Mouse (Mus musculus): ENCODE results near the gene A630001G21Rik.
"Not testable (repeated sequence)": the region's sequence is repeated elsewhere in the genome, so short reads cannot be mapped to it uniquely, and the experiment has no call there.

The A630001G21Rik gene

DNA sequence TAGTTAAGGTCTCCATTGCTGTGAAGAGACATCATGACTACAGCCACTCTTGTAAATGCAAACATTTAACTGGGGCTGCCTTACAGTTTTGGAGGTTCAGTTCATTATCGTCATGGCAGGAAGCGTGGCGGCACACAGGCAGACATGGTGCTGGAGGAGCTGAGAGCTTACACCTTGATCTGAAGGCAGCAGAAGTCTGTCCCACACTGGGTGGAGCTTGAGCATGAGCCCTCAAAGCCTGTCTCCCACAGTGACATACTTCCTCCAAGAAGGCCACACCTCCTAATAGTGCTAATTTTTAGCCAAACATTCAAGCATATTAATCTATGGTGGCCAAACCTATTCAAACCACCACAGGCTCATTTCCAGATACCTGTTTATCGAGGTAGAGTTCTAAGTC, at the start of gene A630001G21Rik:
Gene A630001G21Rik (minus strand): TSS at position 208 of the 400 bp plus-strand sequence.
- no peak for DNase-seq

DNA sequence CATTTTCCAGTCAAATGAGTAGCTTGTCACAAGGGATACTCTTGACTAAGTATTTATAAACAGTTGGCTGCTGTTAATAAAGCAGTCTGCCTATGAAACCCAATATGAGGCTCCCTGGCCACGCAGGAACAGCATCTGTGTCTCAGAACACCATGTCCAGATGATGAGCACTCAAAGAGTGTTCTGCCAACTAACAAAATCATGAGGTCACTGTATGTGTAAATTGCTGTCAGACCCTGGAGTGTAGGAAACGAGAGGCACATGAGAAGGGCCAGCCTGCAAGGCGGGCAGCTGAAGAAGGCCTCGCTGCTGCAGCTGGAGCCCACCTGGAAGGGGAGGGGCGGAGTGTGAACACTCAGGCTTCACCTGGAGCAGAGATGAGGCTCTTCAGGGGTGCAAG, 48.7 kb upstream of the A630001G21Rik start:
- no peak for DNase-seq

DNA sequence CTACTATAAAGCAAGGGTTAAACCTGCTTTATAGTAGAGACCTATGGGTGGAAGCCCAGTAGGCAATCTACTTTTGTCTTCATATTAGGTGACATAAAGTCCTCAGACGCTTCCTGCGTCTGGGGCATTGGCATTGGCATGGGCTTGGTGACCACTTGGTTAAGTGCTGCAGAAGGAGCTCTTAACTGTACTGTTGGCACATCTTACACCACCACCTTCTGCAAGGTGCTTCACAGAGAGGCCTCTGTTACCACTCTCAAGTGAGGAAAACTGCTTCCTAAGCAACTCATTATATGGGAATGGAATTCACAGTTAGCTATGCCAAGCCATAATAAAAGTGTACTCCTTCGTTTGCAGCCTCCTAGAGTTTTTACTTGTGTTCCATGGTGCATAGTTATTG, 46.5 kb upstream of the A630001G21Rik start:
- DNase-seq, result no peak

DNA sequence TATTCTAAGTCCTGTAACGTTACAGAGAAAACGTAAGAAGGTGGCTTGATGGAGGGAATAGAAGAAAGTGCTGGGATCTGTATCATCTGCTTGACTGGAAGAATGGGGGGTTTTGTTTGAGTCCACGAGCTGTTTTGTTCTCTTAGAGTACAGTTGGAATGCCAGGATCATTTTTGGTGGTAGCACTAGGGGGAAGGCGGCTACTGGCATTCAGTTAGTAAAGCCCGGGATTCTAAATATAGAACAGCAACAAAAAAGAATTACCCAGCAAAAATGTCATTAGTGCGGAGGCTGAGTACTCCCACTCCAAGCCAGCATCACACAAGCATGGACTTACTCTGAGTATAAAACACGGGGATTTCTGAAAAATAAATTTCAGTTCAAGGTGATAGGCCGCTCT, 43.8 kb upstream of the A630001G21Rik start:
- DNase-seq, result no peak

DNA sequence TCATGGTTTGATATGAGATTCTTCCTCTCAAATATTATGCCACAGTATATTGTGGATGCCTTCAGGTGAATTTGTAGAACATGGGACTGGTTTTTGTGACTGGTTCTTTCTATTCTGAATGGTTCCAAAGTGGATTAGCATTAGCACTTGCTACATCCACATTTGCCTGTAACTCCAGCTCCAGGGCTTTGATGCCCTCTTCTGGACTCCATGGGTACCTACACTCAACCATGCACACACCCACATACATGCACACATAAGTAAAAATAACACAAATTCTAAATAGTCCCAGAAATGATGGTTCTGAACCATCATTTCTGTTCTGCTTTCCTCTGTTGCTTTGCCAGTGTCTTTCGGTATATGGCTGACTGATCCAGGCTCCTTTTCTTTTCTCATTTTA, 41.3 kb upstream of the A630001G21Rik start:
- DNase-seq, result no peak

DNA sequence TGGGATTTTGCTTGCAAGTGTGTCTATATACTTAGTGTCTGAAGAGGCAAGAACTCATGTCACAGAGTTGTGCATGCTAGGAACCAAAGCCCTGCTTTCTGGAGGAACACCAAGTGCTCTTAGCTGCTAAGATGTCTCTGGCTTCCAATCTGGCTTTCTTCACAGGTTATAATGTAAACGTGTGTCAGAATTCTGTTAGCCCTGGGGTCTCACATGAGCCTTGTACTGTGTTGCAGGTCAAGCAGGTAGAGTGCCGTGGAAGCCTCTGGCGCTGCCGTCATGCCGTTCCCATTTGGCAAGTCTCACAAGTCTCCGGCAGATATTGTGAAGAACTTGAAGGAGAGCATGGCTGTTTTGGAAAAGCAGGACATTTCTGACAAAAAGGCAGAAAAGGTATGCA, 39.7 kb upstream of the A630001G21Rik start:
- no peak for DNase-seq

DNA sequence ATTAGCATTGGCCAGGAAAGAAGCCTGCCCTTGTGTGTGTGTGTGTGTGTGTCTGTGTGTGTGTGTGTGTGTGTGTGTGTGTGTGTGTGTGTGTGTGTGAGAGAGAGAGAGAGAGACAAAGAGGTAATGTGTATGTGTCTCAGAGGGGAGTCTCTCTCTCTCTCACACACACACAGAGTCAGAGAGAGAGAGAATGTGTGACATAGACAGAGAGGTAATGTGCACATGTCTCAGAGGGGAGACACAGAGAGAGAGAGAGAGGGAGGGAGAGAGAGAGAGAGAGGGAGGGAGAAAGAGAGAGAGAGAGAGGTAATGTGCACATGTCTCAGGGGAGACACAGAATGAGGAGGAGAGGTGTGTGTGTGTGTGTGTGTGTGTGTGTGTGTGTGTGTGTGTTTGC, 35.8 kb upstream of the A630001G21Rik start:
- not testable (repeated sequence) for DNase-seq

DNA sequence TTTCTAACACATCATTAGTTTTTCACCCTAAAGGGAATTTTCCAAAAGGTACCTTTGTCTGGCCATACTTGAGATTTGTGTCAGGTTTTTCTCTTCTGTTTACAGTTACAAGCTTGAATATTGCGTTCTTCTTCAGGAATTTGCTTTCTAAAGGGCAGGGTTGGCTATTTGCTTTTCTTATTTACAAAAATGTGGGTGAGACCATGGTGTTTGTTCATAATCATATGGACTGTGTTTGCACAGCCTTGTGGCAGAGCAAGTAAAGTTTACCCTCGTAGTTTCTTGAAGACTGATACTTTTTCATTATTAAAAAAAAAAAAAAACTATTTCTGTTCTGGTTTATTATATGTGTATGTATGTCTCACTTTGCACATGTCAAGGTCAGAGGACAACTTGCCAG, 32.3 kb upstream of the A630001G21Rik start:
- DNase-seq, result no peak

DNA sequence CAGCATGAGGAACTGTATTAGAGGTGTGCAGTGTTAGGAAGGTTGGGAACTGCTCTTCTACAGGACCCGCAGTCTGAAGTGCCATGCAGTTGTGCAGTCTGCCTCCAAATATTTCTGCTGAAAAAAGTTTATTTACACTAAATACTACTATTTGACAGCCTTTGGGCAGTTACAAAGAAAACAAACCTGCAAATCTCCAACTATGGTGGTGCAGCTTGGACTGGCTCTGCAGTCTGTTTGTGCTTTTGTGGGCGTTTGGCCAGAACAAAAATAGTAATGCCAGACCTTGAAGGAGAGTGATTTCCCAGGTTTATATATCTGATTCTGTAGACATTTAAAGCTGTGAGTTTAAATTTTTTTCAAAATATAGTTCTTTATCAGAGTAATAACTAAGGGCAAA, 31.9 kb upstream of the A630001G21Rik start:
- DNase-seq, result peak; percentile 8 to 26

DNA sequence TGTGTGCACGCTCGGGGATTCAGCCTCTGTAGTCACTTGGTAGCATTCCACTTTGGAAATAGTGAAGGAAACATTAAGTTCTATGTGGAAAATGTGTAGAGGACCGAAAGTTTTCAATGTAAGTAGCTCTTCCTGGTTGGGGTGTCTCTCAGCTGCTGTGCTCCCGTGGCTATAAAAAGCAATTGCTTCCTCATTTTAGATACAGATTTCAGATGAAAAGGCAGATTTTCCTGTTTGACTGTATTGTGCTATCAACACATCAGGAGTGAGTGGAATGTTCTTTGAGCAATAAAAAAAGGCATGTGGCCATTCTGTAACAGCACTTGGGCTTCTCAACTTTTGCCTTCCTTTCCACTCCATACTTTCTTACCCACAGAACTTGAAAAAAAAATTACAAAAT, 30.8 kb upstream of the A630001G21Rik start:
- DNase-seq, result no peak

DNA sequence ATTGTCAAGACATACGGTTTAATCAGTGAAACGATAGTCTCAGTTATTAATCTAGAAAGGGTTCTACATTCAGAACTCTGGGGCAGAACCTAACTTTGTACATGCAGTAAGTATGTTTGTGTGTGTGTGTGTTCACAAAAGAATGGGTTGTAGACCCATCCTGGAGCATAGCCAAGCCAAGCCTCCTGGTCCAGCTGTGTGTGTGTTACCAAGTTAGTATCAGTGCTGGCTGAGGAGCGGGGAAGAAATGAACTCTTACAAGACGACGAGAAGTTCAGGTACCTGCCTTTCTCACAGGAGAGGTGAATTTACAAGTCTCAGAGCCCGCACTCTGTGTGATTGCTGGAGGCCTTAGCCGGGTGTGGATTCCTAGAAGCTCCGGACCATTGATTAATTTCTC, 26.1 kb upstream of the A630001G21Rik start:
- DNase-seq, result no peak

DNA sequence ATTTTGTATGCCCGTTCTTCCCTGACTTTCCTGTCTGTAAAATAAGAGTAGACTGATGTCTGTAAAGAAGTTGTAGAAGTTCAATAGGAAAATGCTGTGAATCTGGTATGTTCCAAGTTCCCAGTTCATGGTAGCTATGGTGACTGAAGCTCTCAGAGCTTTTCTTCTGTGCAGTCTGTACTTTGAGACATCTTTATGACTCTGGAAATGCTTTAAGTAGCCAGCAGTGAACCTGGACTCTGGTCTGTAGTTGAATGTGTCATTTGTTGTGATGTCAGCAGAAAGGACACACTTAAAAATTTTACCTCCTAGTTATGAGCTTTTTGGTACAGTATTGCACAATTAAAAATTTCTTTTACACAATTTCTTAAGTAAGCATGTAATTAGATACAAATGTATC, 24.1 kb upstream of the A630001G21Rik start:
- DNase-seq, result no peak

DNA sequence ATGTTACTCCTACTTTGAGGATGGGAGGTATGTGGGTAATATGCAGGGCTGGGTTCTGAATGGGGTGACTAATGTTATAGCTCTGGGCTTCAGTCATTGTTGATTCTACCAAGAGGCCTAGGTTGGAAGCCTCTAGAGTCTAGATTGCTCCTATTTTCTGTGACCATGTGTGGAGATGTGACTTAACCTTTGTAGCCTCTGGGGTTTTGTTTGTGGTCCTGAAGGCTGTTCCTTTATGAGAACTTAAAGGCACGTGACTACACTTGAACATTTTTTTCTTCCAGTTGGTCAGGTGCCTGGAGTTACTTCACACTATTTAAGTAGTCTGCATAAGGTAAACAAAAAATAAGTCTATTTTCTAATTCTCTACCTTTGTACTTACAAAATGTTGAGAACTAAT, 21.3 kb upstream of the A630001G21Rik start:
- no peak for DNase-seq

DNA sequence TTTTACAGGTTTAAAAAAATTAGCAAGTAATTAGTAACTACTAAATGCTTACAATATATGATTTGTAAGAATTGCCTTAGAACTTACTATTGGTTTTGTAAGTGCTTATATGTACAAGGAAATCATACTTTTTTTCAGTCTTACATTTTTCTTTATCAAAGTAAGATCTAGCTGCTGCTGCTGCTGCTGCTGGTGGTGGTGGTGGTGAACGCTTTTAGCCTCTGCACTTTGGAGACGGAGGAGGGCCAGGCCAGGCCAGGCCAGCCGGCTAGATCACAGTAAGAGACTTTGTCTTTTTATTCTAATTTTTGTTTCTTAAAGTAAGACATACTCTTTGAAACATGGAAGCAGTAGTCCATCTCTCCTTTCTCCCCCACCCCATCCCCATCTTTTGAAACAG, 16.8 kb upstream of the A630001G21Rik start:
- DNase-seq, result no peak

DNA sequence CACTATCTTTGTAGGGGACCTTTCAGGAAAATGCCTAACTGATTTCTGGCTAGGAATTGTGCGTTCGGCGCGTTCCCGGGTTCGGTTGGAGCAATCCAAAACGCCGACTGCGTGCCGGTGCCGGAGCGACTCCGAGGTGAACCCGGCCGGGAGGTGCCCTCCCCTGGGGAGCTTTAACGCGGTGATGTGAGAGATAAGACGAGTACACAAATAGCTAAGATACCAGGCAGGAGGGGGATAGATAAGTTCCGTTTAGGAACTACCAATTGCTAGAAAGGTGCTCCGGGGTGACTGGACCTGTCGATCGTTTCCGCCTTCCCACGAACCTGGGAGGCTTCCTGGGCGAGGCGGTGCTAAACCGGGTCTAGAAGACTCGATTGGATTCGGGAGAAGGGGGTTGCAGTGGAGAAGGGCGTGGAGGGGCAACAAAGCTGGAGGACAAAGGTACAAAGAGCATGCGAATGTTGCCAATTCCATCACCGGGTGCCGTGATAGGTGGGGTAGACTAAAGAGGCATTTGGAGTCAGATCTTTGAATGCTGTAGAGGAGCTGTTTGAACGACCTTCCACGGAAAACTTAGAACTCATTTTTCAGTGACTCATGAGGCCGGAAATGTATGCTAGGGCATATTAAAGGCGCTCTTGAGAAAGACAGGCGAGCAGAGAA, 15.8 kb upstream of the A630001G21Rik start:
- DNase-seq, result peak; percentile 54 to 56

DNA sequence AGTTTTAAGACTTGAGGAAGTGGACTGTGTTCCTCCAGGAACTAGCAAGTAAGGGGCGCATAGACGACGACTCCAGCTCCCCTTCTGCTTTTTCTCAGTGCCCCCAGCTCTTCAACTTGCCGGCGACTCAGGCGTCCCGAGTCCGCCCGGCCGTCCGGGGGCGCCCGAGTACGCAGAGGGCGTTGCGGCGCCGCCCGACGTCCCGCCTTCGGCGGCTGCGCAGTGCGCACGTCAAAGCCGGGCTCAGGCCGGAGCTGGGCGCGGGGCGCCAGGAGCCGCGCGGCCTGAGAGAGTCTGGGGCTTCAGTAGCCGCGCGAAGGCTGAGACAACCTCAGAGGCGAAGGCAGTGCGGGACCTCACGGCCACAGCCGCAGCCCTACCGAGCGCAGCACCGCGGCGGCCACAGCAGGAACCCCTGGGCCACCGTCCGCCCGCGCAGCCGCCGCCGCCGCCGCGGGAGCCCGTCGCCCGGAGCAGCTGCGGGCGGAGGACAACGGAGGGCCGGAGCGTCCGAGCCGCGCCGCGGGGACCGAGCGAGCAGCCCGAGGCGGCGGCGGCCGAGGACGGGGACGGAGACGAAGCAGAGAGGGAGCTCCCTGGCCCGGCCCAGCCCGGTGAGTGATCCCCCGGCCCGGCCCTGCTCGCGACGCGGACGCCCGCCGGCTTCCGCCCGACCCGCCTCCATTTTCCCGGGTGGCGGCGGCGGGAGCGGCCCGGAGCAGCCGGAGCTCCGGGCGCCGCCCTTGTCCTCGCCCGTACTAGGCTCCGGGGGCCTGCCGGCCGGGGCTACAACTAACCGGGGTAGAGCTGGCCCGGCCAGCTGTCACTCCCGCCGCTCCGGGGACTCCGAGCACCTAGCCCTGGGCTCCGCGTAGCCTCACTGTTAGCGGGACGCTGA, 15.0 kb upstream of the A630001G21Rik start, which contains the start of gene Cab39:
Gene Cab39 (plus strand): TSS at position 234 of the 898 bp plus-strand sequence.
- DNase-seq, result peak; percentile 80 to 86

DNA sequence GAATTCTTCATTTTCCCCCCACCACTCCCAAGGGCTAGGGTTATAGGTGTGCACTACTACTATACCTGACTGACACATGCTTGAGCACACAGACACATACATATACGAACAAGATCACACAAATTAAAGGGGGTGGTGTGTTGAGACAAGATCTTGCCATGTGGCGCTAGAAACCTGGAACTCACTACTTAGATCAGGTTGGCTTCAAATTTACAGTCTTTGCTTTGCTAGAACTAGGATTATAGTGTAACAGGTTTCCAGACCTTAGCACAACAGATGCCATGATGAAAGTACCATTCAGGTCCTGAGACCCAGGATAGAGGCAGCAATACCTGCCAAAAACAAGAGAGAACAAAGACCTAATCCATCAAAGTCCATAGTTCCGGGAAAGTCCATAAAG, 13.0 kb upstream of the A630001G21Rik start:
- DNase-seq, result no peak

DNA sequence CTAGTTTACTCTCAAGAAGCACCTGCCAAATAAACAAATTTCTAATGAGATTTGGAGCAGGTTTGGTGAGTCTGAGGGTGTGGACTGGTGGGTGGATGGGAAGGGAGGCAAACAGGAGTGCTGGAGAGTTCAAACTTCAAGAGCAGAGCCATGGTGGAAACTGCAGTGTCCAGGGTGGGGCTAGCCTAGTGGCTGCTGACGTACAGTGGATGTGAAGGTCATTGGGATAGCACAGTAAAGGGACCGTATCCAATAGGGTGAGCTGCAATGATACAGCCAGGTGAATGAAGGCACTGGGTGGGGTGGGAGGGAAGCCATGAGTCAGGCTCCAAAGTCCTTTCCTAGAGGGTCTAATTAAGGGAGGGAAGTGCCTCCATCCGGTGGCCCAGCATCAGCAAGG, 12.1 kb upstream of the A630001G21Rik start:
- DNase-seq, result no peak

DNA sequence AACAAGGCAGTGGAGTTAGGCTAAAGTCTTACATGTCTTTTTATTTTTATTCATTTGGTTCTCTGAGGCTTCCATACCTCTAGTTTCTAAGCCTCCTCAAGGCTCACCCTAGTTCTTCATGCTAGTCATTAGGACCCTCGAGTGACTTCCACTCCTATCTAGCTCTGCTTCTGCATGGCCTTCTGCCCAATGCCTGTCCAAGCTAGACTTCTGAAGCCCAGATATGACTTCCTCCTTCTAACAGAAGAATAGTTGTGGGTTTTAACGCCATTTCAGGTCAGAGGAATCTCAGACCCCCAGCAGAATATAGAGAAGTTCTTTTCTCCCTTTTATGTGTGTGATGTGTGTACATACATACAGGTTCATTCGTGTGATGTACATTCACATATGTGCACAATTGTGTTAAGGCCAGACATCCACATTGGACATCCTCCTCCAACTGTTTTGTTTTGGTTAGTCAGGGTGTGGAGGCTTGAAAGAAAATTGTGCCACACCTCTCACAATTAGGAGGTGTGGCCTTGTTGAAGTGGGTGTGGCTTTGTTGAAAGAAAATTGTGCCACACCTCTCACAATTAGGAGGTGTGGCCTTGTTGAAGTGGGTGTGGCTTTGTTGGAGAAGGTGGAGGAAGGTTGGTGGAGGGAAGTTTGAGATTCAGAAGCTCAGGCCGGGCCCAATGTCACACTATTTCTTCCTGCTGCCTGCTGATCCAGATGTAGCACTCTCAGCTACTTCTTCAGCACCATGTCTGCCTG, 1.2 kb upstream of the A630001G21Rik start:
- no peak for DNase-seq

DNA sequence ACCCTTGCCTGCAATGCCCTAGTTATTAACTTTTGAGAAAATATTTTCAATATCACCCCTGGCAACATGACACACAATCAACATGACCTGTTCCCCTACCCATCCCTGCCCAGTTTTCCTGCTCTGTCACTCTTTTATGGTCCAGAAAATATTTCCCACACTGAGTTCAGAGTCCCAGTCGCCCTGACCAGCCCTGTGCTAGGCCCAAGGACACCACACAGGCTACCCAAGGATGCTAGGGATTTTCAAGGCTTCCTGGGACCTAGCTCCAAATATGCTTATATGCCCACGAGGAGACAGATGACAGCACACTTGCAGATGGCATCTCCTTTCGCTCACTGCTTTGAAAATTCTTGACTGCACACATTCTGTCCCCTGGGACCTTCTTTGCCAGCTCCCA, 569 bp upstream of the A630001G21Rik start:
- DNase-seq, result no peak

DNA sequence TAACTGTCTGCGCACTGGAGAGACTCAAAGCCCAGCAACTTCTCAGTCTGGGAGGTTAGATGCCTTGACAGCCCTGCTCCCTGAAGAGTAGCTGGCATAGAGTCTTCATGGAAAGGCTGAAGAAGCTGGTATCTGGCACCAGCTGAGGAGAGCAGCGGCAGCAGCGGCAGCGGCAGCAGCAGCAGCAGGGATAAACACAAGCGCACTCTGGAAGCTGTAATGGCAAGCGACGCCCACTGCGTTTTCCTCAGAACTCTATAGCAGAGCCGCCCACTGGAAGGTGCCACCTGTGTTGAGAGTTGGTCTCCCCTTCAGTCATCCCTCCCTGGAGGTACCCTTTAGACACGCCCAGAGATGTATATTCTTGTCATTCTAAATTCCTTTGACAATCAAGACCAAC, 2.3 kb downstream of the A630001G21Rik start:
- DNase-seq, result no peak

DNA sequence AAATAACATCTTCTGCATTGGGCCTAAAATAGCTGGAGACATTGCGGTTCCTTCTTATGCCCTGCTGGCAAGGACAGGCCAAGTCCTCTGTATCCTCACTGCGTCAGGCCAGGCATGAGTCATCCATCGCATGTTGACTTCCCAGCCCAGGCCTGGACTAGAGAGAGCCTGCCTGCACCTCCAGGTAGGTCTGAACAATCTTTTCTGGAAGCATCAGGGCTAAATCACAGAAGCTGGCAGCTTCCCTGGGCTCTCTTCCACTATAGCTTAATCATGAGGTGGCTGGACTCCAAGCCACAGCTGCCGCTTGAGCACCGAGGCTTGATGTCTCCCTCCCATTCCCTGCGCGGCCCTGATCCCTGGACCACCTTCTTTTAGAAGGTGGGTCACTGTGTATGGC, 3.3 kb downstream of the A630001G21Rik start:
- no peak for DNase-seq

DNA sequence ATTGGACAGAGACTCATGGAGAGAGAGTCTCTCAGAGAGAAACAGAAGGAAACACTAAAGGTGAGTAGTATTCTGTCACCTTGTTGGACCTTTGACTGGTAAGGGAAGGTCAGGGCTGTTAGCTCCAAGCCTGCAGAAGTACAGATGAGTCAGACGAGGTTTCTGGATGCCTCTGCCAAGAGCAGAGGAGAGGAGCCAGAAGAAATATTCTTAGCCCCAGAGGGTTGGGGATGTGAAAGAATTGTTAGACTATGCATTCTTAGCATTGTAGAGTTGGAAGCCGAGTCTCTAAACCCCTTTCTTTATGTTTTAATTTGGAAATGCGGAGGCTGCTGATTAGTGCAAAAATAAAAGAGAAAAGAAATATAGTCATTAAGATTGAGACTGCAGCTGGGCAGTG, 6.5 kb downstream of the A630001G21Rik start:
- no peak for DNase-seq

DNA sequence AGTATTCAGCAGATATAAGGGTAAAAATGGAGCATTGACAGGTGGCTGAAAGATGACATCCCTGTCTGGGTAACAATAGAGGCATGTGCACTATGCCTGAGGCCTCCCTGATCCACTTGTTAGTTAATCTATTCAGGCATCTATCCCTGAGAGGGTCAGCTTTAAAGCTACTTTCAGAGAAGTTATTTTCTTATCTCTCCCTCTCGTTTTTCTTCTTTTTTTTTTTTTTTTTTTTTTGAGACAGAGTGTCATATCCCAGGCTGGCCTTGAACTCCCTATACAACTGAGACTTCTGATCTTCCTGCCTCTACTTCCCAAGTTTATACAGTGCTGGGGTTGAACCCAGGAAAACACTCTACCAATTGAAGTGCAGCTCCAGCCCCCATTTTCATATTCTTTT, 10.7 kb downstream of the A630001G21Rik start:
- no peak for DNase-seq

Measured in kidney, adult 8-10 months (tissue).